Mouse (Mus musculus) brain, embryonic 14.5 days (tissue): ENCODE measurements at regions not wholly inside any gene's neighbourhood (a gene's known extent, or its start where the extent isn't known, plus 50 kb on each side); places are given as distances from the start of the nearest gene placed in this dataset.
A peak's percentile ranks its signal among the peaks of the same experiment; 100 is the strongest.

Experiments
- DNase-seq: peaks from one replicate; pipeline ENCODE4 v3.0.0-alpha.2; 2011; ENCODE audit warnings: low read depth
- CTCF ChIP-seq: fragments of 200-500 bp; IDR thresholded peaks from 2 replicates; pipeline ENCODE4 v1.5.1; 2012; ENCODE audit warnings: inconsistent platforms, mild to moderate bottlenecking, moderate library complexity, borderline replicate concordance; ENCODE audit not compliant: insufficient read depth, insufficient read length; ENCODE audit errors: extremely low read depth
- POLR2A ChIP-seq: fragments of 200-500 bp; IDR thresholded peaks from 2 replicates; pipeline ENCODE4 v1.6.1; 2012; ENCODE audit warnings: mild to moderate bottlenecking, inconsistent platforms, borderline replicate concordance; ENCODE audit not compliant: poor library complexity, insufficient read depth, insufficient read length, severe bottlenecking; ENCODE audit errors: extremely low read depth

GRCm38 (mm10) chr2:30713535-30713934, 89.9 kb downstream of the 1700001O22Rik start:
- no peak for DNase-seq
- TF ChIP-seq POLR2A = no peak
- TF ChIP-seq CTCF = no peak

DNA sequence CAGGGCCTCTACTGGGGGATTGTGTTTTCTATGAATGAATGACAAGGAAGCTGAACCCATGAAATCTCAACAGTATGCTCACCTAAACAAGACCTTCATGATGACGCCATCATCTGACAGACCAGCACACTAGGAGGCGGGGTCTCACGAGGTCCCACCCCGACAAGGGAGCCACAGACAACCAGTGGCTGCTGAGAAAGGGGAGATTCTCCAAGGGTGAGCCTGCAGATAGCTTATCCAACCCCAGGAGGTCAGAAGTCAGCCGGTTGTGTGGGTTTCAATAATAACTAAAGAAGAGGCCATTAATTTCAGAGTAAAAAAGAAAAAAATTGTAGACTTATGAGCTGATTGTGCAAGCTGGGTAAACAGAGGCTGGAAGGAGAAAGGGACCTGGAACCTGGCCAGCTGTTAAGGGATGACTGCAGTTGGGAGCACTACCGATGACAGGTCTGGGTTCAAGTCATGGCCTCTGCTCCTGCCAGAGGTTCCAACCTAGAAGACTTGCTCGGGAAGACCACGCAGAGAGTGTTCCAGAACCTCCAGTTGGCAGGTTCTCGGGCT, 90.5 kb downstream of the 1700001O22Rik start:
- DNase-seq = no peak
- TF ChIP-seq CTCF = no peak
- TF ChIP-seq POLR2A = no peak

GRCm38 (mm10) chr2:30711853-30712498, 91.5 kb downstream of the 1700001O22Rik start:
- TF ChIP-seq POLR2A (peak; percentile 58; the same call in 1 of the 2 replicates), CTCF (no peak)
- peak; percentile 94 for DNase-seq

- TF ChIP-seq CTCF (no peak), POLR2A (no peak)
- no peak for DNase-seq
Observed at GRCm38 (mm10) chr2:30711476-30711852, 92.0 kb downstream of the 1700001O22Rik start.

DNA sequence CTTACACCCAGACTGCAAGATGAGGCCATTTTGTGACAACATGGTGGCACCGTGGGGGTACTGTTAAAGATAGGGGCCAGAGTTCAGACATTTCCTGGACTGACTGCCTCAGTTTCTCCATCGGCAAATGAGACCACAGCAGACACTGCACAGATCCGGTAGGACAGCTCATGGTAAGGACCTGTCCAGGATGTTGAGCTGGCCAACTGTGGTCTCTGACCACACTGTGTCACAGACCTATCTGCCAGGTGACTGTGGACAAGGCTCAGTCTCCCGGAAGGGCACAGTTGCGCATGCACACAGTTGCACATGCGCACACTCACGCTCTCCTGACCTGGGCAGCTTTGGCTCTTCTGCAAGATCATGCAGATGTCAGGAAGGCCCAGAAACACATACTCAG, 92.6 kb downstream of the 1700001O22Rik start:
- DNase-seq = no peak
- TF ChIP-seq CTCF (no peak), POLR2A (no peak)

- TF ChIP-seq CTCF (no peak), POLR2A (no peak)
- DNase-seq = peak; percentile 60
Observed at GRCm38 (mm10) chr2:30709386-30709884, 94.0 kb downstream of the 1700001O22Rik start.

DNA sequence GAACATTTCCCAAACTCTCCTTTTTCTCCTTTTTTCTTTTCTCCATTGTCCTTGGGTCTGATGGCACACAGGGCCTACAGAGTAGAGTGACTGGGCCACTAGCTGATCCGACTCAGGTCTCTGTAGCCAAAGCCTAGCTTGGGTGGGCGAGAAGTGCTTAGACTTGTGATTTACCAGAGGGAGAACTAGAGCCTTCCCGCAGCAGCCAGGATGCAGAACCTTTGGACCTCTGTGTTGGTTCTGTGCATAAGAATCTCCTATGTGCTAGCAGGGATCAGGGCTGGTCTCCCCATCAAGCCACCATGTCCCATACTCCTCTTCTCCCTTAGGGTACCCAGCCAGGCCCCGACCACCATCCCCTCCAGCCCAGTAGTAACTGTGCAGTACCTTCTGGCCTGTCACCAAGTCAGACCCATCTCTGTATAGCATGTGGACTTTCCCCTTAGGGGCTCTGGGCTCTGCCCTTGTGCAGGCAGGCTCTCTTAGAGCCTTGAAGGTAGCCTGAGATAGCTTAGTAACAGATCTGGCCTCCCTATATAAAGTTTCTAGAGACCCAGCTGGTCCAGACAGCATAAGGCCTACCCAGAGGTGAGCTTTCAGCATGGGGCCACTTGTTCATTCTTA, 94.6 kb downstream of the 1700001O22Rik start:
- no peak for DNase-seq
- TF ChIP-seq POLR2A (no peak), CTCF (no peak)

DNA sequence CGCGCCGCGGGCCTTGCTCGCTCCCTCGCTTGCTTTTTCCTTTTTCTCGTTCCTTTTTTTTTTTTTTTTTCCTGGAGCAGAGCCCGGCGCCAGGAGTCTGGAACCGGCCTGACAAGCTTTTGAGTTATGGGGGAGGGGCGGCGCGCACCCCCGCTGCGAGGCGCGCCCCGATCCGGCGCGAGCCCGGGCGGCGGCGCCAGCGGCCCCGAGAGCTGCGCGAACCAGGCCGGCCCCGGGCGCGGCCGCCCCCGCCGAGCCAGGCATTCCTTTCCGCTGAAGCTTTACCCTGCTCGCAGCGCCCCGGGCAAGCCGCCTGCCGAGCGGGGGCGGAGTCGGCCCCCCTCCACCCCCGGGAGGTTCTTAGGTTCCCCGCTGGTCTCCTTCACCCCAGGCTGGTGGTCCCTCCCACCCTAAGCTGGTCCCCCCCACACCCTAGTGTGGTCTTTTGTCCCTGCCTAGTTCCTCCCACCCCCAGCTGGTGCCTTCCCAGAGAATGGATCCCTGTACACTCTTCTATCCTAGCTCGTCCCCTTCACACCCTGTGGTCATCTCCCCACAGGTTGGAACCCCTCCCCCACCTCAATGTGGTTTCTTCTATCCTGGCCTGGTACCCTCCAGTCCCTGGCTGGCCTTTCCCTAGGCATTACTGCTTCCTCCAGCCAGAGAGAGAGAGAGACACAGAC, 95.3 kb downstream of the 1700001O22Rik start:
- TF ChIP-seq CTCF = no peak
- 0 out of 2 replicates have a peak, but pooled peaks have one; percentile 23 for TF ChIP-seq POLR2A
- peak; percentile 91 for DNase-seq

DNA sequence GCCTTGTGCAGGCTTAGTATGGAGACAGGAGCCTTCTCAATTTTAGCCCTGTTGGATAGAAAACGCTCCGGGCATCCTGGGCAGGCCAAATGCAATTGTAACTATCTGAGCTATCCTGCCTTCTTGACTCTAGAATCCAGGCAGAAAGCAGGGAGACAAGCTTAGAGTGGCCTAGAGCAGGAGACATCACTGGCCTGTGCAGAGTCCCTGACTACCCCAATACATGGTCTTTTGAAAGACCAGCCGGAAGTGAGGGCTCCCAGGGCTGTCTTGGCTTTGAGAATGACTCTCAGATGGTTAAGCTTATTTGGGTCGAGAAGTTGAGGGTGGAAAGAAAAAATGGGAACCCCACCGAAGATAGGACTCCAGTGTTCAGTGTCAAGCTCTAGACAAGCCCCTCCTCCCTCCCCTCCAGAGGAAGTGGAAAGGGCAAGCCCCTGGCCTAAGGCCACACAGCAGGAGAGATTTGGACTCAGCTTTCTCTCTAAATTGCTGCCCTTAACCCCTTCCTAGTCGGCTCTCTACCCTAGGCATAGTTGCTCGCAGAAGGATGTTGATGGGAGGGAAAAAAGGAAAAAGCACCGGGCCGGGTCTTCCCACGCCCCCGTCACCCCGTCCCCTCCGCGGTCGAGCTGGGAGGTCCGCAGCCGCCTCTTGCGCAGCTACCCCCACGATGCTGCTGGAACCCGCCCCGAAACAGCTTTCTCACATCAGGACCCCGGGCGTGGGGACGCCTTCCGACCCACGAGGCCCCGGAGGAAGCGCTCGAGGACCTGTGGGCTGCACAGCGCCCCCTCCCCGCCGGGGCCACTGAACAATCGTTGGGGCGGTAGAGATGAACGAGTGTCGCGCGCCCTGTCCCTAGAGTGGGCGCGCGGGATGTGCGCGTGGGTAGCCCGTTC, 96.1 kb downstream of the 1700001O22Rik start:
- peak; percentile 78 for DNase-seq

GRCm38 (mm10) chr2:30706036-30706435, 97.4 kb downstream of the 1700001O22Rik start:
- DNase-seq = no peak
- TF ChIP-seq POLR2A = no peak
- no peak for TF ChIP-seq CTCF

More for the DNA sequence above, 96.1 kb downstream of the 1700001O22Rik start:
- TF ChIP-seq POLR2A = no peak
- TF ChIP-seq CTCF = peak; percentile 6; the same call in 1 of the 2 replicates

DNA sequence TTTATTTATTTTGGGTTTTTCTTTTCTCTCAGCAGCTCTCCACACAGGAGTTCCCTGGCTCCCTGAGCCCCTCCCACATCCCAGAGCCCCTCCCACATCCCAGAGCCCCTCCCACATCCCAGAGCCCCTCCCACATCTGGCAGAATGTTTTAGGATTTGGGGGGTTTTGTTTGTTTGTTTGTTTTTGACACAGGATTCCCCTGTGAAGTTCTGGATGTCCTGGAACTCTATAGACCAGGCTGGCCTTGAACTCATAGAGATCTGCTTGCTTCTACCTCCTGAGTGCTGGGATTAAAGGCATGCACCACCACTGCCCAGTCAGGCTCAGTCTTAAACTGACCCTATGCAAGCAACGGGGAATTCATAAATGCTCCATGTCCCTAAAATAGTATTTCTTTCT, 100.2 kb downstream of the 1700001O22Rik start:
- no peak for DNase-seq
- TF ChIP-seq CTCF (no peak), POLR2A (no peak)

GRCm38 (mm10) chr2:30702711-30703110, 100.8 kb downstream of the 1700001O22Rik start:
- TF ChIP-seq CTCF (no peak), POLR2A (no peak)
- DNase-seq = peak; percentile 66
